Mouse (Mus musculus) embryonic stem cell, embryonic (primary cell): ENCODE measurements around the gene Mrpl43.

Experiments used
- CTCF ChIA-PET, 4 experiments: fragments of 300-600 bp in 2 of 4; fragments of 350-600 bp in 2 of 4; sonication (Branson Sonifier 250); formaldehyde crosslinking; loops; one replicate each; lab custom pipeline; 2022; ENCODE audit warnings: inconsistent platforms in 2 of 4; lab: Charles Lee
- POLR2A ChIA-PET, 4 experiments: fragments of 300-600 bp in 2 of 4; fragments of 350-600 bp in 2 of 4; sonication (Branson Sonifier 250); formaldehyde crosslinking; loops; one replicate each; lab custom pipeline; 2022; ENCODE audit warnings: antibody characterized with exemption in 4 of 4, inconsistent platforms in 1 of 4; lab: Charles Lee

Gene Mrpl43

GRCm38 (mm10) chr19:45020348-45020747 lies 14.1 kb upstream of the Mrpl43 start:
- ChIA-PET POLR2A (interaction anchor here in 3 of 4 experiments (0.5 to 9.9 kb wide), 6 partner anchors 10 to 37 kb away, joined by 3 to 141 read pairs (median 4); partner anchors contain the start of genes Twnk (in 2 of the 3) and Mrpl43 (in 1 of the 3)), CTCF (interaction anchor here (0.6 to 13.7 kb wide), 11 partner anchors 9 to 67 kb away, joined by 3 to 273 read pairs (median 4); partner anchors contain the start of genes Kazald1 (in 1 of the 4), Pdzd7 (in 1 of the 4), Sfxn3 (in 1 of the 4) and Twnk (in 1 of the 4))

GRCm38 (mm10) chr19:45018351-45018831 lies 12.1 kb upstream of the Mrpl43 start:
- POLR2A ChIA-PET: interaction anchor here in 3 of 4 experiments (0.5 to 9.9 kb wide), 20 partner anchors 9 to 1409 kb away, joined by 3 to 152 read pairs (median 4); partner anchors contain the start of genes Twnk (in 3 of the 3), Kazald1 (in 2 of the 3), Mrpl43 (in 2 of the 3) and Ndufb8 (in 1 of the 3)
- CTCF ChIA-PET: interaction anchor here (1.0 to 16.7 kb wide), 9 partner anchors 9 to 39 kb away, joined by 3 to 523 read pairs (median 4); no protein-coding TSS in a partner anchor

GRCm38 (mm10) chr19:45017909-45018308 lies 11.7 kb upstream of the Mrpl43 start:
- CTCF ChIA-PET: interaction anchor here (0.6 to 16.7 kb wide), 16 partner anchors 8 to 640 kb away, joined by 3 to 523 read pairs (median 4); partner anchors contain the start of gene Sfxn3 (in 1 of the 4)
- POLR2A ChIA-PET: interaction anchor here in 3 of 4 experiments (0.5 to 9.9 kb wide), 28 partner anchors 10 to 1409 kb away, joined by 3 to 152 read pairs (median 5); partner anchors contain the start of genes Twnk (in 3 of the 3), Kazald1 (in 2 of the 3), Mrpl43 (in 2 of the 3) and Ndufb8 (in 1 of the 3)

GRCm38 (mm10) chr19:45017216-45017771 lies 11.1 kb upstream of the Mrpl43 start:
- ChIA-PET POLR2A (interaction anchor here (0.5 to 9.9 kb wide), 33 partner anchors 10 to 1130 kb away, joined by 3 to 152 read pairs (median 4); partner anchors contain the start of genes Twnk (in 3 of the 4), Kazald1 (in 2 of the 4), Mrpl43 (in 2 of the 4) and Ndufb8 (in 1 of the 4)), CTCF (interaction anchor here (0.6 to 16.7 kb wide), 25 partner anchors 8 to 1301 kb away, joined by 3 to 523 read pairs (median 4); partner anchors contain the start of genes Kazald1 (in 1 of the 4), Mrpl43 (in 1 of the 4), Sfxn3 (in 1 of the 4) and Twnk (in 1 of the 4))

- ChIA-PET CTCF (interaction anchor here (0.5 to 16.7 kb wide), 29 partner anchors 7 to 454 kb away, joined by 3 to 523 read pairs (median 4); partner anchors contain the start of genes Hif1an (in 1 of the 4), Kazald1 (in 1 of the 4), Mrpl43 (in 1 of the 4) and Sema4g (in 1 of the 4)), POLR2A (interaction anchor here (0.5 to 9.9 kb wide), 48 partner anchors 8 to 845 kb away, joined by 3 to 152 read pairs (median 4); partner anchors contain the start of genes Kazald1 (in 3 of the 4), Mrpl43 (in 3 of the 4), Twnk (in 3 of the 4) and Slf2 (in 2 of the 4))
Observed at GRCm38 (mm10) chr19:45016341-45017215, 10.3 kb upstream of the Mrpl43 start.

- POLR2A ChIA-PET: interaction anchor here in 3 of 4 experiments (0.5 to 9.9 kb wide), 43 partner anchors 9 to 846 kb away, joined by 3 to 152 read pairs (median 4); partner anchors contain the start of genes Kazald1 (in 3 of the 3), Mrpl43 (in 3 of the 3), Slf2 (in 2 of the 3) and Twnk (in 2 of the 3)
- CTCF ChIA-PET: interaction anchor here (0.5 to 16.7 kb wide), 22 partner anchors 8 to 453 kb away, joined by 3 to 523 read pairs (median 5); partner anchors contain the start of genes Kazald1 (in 2 of the 4), Hif1an (in 1 of the 4), Mrpl43 (in 1 of the 4) and Pdzd7 (in 1 of the 4)
Observed at GRCm38 (mm10) chr19:45015518-45016281, 9.5 kb upstream of the Mrpl43 start.

GRCm38 (mm10) chr19:45014981-45015402 lies 8.8 kb upstream of the Mrpl43 start:
- ChIA-PET POLR2A (interaction anchor here (0.6 to 9.9 kb wide), 34 partner anchors 9 to 332 kb away, joined by 3 to 152 read pairs (median 6); partner anchors contain the start of genes Twnk (in 3 of the 4), Kazald1 (in 2 of the 4), Mrpl43 (in 2 of the 4) and Sfxn3 (in 2 of the 4)), CTCF (interaction anchor here (0.6 to 16.7 kb wide), 18 partner anchors 9 to 626 kb away, joined by 3 to 523 read pairs (median 4); partner anchors contain the start of genes Kazald1 (in 1 of the 4), Mrpl43 (in 1 of the 4), Pdzd7 (in 1 of the 4) and Sfxn3 (in 1 of the 4))

GRCm38 (mm10) chr19:45014335-45014971 lies 8.2 kb upstream of the Mrpl43 start, which contains the start of gene Lzts2:
Gene Lzts2 (plus strand): TSS chr19:45014414.
- POLR2A ChIA-PET: interaction anchor here (0.6 to 9.9 kb wide), 39 partner anchors 9 to 1340 kb away, joined by 3 to 152 read pairs (median 5); partner anchors contain the start of genes Twnk (in 4 of the 4), Kazald1 (in 2 of the 4), Mrpl43 (in 2 of the 4) and Sfxn3 (in 2 of the 4)
- CTCF ChIA-PET: interaction anchor here (0.5 to 16.7 kb wide), 22 partner anchors 9 to 745 kb away, joined by 3 to 523 read pairs (median 4); partner anchors contain the start of genes Kazald1 (in 1 of the 4), Mrpl43 (in 1 of the 4), Pdzd7 (in 1 of the 4) and Sfxn3 (in 1 of the 4)

GRCm38 (mm10) chr19:45013581-45014225 lies 7.5 kb upstream of the Mrpl43 start:
- ChIA-PET CTCF (interaction anchor here (0.5 to 16.7 kb wide), 21 partner anchors 8 to 745 kb away, joined by 3 to 523 read pairs (median 5); partner anchors contain the start of genes Sfxn3 (in 2 of the 4), Kazald1 (in 1 of the 4), Mrpl43 (in 1 of the 4) and Twnk (in 1 of the 4)), POLR2A (interaction anchor here (0.5 to 9.9 kb wide), 32 partner anchors 8 to 1339 kb away, joined by 3 to 152 read pairs (median 6); partner anchors contain the start of genes Twnk (in 4 of the 4), Mrpl43 (in 2 of the 4), Sfxn3 (in 2 of the 4) and Slf2 (in 2 of the 4))

GRCm38 (mm10) chr19:45012636-45013035 lies 6.4 kb upstream of the Mrpl43 start:
- POLR2A ChIA-PET: interaction anchor here (0.6 to 9.9 kb wide), 17 partner anchors 8 to 498 kb away, joined by 3 to 152 read pairs (median 5); partner anchors contain the start of genes Mrpl43 (in 2 of the 4), Twnk (in 2 of the 4), Kazald1 (in 1 of the 4) and Pdzd7 (in 1 of the 4)
- CTCF ChIA-PET: interaction anchor here (0.5 to 16.7 kb wide), 22 partner anchors 8 to 148 kb away, joined by 3 to 523 read pairs (median 4); partner anchors contain the start of genes Sfxn3 (in 2 of the 4), Kazald1 (in 1 of the 4) and Sema4g (in 1 of the 4)

- POLR2A ChIA-PET: interaction anchor here (0.6 to 9.9 kb wide), 17 partner anchors 8 to 498 kb away, joined by 3 to 152 read pairs (median 5); partner anchors contain the start of genes Mrpl43 (in 2 of the 4), Twnk (in 2 of the 4), Kazald1 (in 1 of the 4) and Pdzd7 (in 1 of the 4)
- CTCF ChIA-PET: interaction anchor here (0.5 to 16.7 kb wide), 18 partner anchors 8 to 149 kb away, joined by 3 to 523 read pairs (median 4); partner anchors contain the start of genes Sfxn3 (in 2 of the 4), Kazald1 (in 1 of the 4) and Sema4g (in 1 of the 4)
Observed at GRCm38 (mm10) chr19:45012219-45012618, 6.0 kb upstream of the Mrpl43 start.

GRCm38 (mm10) chr19:45010646-45011045 lies 4.4 kb upstream of the Mrpl43 start:
- ChIA-PET CTCF (interaction anchor here (0.5 to 16.7 kb wide), 5 partner anchors 15 to 20 kb away, joined by 4 to 523 read pairs (median 7); no protein-coding TSS in a partner anchor), POLR2A (interaction anchor here in 1 of 4 experiments (1.4 to 9.7 kb wide), 2 partner anchors 17 to 64 kb away, joined by 8 to 152 read pairs; partner anchors contain the start of gene Kazald1)

- CTCF ChIA-PET: interaction anchor here (0.6 to 16.7 kb wide), 8 partner anchors 9 to 560 kb away, joined by 3 to 523 read pairs (median 4); partner anchors contain the start of gene Sfxn3 (in 1 of the 4)
Observed at GRCm38 (mm10) chr19:45007425-45008191, 1.4 kb upstream of the Mrpl43 start.

More at GRCm38 (mm10) chr19:45007425-45008191, 1.4 kb upstream of the Mrpl43 start:
- POLR2A ChIA-PET: interaction anchor here in 3 of 4 experiments (0.5 to 8.6 kb wide), 22 partner anchors 8 to 555 kb away, joined by 3 to 141 read pairs (median 5); partner anchors contain the start of genes Lzts2 (in 2 of the 3), Pdzd7 (in 2 of the 3), Sfxn3 (in 2 of the 3) and Slf2 (in 2 of the 3)
